Mouse (Mus musculus) embryo, embryonic 11 days (tissue): ENCODE measurements at regions not wholly inside any gene's neighbourhood (a gene's known extent, or its start where the extent isn't known, plus 50 kb on each side); places are given as distances from the start of the nearest gene placed in this dataset.

Source experiments
- DNase-seq: peaks from one replicate; pipeline ENCODE4 v3.0.0-alpha.2; 2015

- no peak for DNase-seq
These were observed 187.3 kb downstream of the Ostf1 start for GRCm38 (mm10) chr19:18444324-18444723.

GRCm38 (mm10) chr19:18436351-18436750 is 195.3 kb downstream of the Ostf1 start:
- DNase-seq: peak; percentile 57

- DNase-seq: peak; percentile 62
These were observed 211.2 kb downstream of the Ostf1 start for GRCm38 (mm10) chr19:18420381-18420785.

- no peak for DNase-seq
These were observed 213.1 kb downstream of the Ostf1 start for GRCm38 (mm10) chr19:18418548-18418947.

- no peak for DNase-seq
These were observed 254.0 kb downstream of the Ostf1 start for GRCm38 (mm10) chr19:18377466-18378089.

GRCm38 (mm10) chr19:18368612-18369011 is 263.0 kb downstream of the Ostf1 start:
- no peak for DNase-seq

GRCm38 (mm10) chr19:18353960-18354359 is 277.7 kb downstream of the Ostf1 start:
- DNase-seq: no peak

GRCm38 (mm10) chr19:18345735-18346134 is 285.9 kb downstream of the Ostf1 start:
- DNase-seq: no peak

- DNase-seq: no peak
These were observed 288.0 kb downstream of the Ostf1 start for GRCm38 (mm10) chr19:18343647-18344046.

GRCm38 (mm10) chr19:18343003-18343402 is 288.6 kb downstream of the Ostf1 start:
- DNase-seq: peak; percentile 13

GRCm38 (mm10) chr19:18337819-18338555 is 293.6 kb downstream of the Ostf1 start:
- DNase-seq: no peak

- no peak for DNase-seq
These were observed 295.0 kb downstream of the Ostf1 start for GRCm38 (mm10) chr19:18336637-18337036.

- DNase-seq: no peak
These were observed 297.0 kb downstream of the Ostf1 start for GRCm38 (mm10) chr19:18334639-18335038.

GRCm38 (mm10) chr19:18331811-18332210 is 299.8 kb downstream of the Ostf1 start:
- DNase-seq: no peak

- DNase-seq: no peak
These were observed 302.2 kb downstream of the Ostf1 start for GRCm38 (mm10) chr19:18329421-18329820.

- DNase-seq: no peak
These were observed 313.2 kb downstream of the Ostf1 start for GRCm38 (mm10) chr19:18318391-18318944.

- DNase-seq: peak; percentile 4
These were observed 358.2 kb downstream of the Ostf1 start for GRCm38 (mm10) chr19:18273415-18273814.

GRCm38 (mm10) chr19:18255074-18255684 is 376.4 kb downstream of the Ostf1 start:
- peak; percentile 41 for DNase-seq

GRCm38 (mm10) chr19:18253333-18253732 is 378.3 kb downstream of the Ostf1 start:
- no peak for DNase-seq
